Mouse (Mus musculus) ES-CJ7 (cell line): ENCODE results near the gene Nkx2-1.

ENCODE experiments used
- DNase-seq: peaks from one replicate; pipeline ENCODE4 v3.0.0; 2011; ENCODE audit warnings: low read depth, low spot score

The Nkx2-1 gene

GRCm38 (mm10) chr12:56522191-56522590 lies 14.5 kb downstream of the Nkx2-1 start:
- no peak for DNase-seq

GRCm38 (mm10) chr12:56521106-56521840 lies 15.4 kb downstream of the Nkx2-1 start:
- peak; percentile 65 for DNase-seq

DNA sequence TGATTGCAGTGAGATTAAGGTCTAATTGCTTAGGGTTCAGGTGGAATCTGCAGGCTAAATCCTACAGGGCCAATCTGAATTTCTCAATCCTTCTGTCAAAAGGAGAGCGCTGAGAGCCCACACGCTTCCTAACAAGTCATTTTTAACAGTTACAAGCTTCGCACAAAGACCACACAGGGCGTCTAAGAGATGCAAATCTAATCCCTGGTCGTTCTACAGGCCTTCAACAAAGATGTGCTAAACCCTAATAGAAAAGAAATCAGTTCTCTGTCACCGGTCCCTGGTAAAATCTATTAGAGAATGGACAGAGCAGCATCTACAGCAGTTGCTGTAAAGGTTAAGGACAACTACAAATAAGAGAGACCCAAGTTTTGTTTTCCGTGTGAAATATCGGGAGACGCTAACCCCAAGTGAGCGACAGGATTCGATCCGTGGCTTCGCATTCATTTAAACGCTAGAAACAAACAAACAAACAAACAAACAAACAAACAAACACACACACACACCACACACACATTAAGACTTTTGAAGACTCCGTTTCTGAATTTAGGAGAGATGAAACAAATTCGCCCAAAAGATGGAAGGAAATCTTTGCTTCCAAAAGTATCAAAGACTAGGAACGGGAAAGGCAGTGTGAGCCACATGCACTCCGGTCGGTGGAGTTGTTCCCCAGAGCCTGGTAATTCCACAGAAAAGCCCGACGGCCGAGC lies 16.2 kb downstream of the Nkx2-1 start:
- peak; percentile 86 for DNase-seq

DNA sequence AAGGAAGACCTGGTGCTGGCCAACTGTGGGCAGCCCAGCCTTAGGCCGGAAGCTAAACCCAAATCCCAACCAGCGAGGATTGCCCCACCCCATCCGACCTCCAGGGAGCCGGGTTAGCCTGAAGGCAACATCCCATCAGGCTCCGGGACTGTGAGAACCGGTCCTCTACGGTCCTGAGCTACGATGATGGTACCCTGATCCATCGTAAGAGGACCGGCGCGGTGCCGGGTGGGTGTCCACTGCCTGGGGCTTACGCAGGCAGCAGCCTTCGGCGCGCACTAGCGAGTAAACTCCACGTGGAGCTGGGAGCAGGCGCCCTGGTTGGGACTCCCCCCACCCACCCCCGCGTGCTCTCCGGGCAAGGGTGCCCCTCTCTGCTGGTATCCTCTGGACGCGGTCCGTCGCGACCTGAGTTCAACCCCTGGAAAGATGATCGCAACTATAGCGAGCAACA lies 16.9 kb downstream of the Nkx2-1 start:
- no peak for DNase-seq

GRCm38 (mm10) chr12:56519071-56519737 lies 17.5 kb downstream of the Nkx2-1 start:
- no peak for DNase-seq

GRCm38 (mm10) chr12:56518221-56518620 lies 18.5 kb downstream of the Nkx2-1 start:
- no peak for DNase-seq

DNA sequence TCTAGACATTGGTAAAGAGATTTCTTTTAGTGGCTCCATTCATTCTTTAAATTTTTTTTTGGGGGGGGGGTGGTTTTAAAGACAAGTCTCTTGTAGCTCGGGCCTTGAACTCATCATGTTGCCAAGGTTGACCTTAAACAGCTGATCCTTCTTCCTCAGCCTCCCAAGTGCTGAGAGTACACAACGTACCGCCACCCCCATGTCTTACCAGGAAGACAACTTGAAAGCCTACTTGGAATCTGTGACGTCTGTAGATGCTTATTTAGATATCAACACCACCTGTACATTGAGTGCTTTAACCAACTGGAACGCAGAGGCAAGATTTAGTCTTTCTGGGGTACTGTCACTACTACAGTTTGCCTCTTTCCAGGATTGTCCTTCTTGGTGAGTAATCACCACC lies 21.9 kb downstream of the Nkx2-1 start:
- no peak for DNase-seq

- no peak for DNase-seq
Observed at GRCm38 (mm10) chr12:56508413-56508812, 28.3 kb downstream of the Nkx2-1 start.

DNA sequence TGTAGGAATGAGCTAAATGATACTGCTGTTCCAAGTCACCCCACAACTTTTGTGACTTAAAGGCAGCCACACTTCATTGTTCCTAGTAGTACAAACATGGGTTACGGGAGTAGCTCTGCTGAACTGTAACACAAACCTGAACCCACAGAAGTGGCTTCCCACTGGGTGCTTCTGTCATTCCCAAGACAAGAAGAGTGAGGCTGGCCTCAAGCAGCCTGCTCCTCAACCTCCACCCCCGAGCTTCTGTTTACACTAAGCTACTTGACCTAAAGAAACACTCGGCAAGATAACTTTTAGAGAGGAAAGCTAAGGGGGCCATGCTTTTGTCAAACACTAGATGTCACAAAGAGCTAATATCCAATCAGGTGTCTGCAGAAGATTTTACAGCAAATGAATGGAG lies 49.7 kb downstream of the Nkx2-1 start:
- DNase-seq = no peak

DNA sequence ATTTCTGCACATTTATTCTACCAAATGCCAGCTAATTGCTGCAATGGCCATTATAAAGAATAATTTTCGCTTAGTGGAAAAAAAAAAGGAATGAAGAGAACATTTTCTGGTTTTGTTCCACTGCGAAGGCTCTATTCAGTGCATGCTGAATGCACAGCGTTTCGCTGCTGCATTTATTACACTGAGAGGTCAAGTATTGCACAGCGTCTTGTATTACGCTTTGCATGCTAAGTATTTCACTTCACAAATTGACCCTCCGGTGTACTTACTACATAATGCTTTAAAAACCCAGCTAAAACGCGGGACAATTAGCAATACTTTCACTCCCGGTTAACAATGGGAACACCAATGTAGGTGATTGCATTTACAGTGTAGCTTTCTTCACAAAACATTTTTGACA lies 54.1 kb downstream of the Nkx2-1 start:
- no peak for DNase-seq
